In the genomic region with DNA sequence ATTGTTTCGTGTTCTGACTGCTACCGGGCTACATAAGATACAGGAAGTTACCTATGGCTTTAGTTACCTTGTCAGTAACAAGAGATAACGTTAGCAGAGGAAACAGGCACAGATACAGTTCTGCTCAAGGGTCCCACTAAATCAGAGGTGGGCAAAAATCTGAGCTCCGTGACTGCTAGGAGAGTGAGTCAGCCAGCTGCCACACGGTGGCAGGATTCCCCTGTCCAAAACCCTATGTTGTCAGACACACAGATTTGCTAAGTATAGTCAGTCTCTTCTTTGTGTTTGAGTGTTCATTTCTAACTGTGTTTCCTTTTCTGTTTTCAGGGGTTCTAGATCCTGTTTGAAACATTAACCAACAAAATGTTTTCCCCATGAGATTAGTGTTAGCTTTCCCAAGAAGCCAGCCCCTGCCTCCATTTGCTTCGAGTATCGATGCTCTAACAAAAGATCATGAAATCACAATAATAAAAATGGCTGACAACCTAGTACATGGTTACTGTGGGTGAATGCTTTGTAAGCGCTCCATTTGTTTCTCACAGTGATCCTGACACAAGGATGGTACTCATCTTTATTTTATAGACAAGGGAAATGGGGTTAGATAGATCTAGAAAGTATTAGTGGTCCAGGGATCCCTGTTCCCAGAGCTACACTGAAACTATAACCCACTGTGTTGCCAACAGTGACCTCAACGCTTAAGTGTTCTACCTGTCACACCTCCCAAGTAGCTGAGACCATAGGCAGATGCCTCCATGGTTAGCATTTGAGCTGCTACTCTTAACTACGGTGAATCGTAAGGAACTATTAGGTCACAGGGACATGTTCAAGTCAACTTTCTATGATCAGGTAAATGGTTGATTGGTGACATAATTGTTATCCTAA, we compare ENCODE assay signal across 8 mouse cellular contexts. TPM values are rescaled to one million over a fixed set of nuclear protein-coding genes. Genes with fewer than 3 reads are reported as not detected.
A peak's percentile ranks its signal among the peaks of the same experiment; 100 is the strongest.
DNase-seq lines count a peak whose midpoint lies in the region.
"Had no signal": no experiment of that assay in that cellular context is flagged by ENCODE, and none has a peak within 500 bp of the region (broad histone marks: within the 10 kb centered on the region; RNA-seq: fewer than 3 reads in every experiment).

No protein-coding gene starts in this region.

- intact Hi-C loops in heart, postnatal 14 days (cut with DNase I): loop anchor here (1.0 to 10.0 kb wide), 3 partner anchors 214 to 400 kb away; partner anchors contain the start of gene Rai14

- peak; percentile 26 for DNase-seq in urinary bladder, adult 2 months (ENCODE audit: low spot score)
- no peak for DNase-seq in urinary bladder, postnatal 10 days (ENCODE audit: low spot score)
- DNase-seq in embryo, embryonic 11.5 days (ENCODE audit: low read depth, low spot score): peak; percentile 41
- DNase-seq in heart, postnatal 14 days: peak; percentile 56 to 70
- DNase-seq in kidney, postnatal 36 days: peak; percentile 39 to 79
- peak; percentile 56 for DNase-seq in lung, postnatal 14 days
- DNase-seq in right cerebral cortex, adult 2 months (ENCODE audit: low spot score in 2 of 2): peak; percentile 58 to 72

RNA-seq across cellular contexts. Expression of gene Rad1, which starts 15.3 kb away (rescaled TPM):
- 15.4 and 20.9 TPM in 2 replicates for polyA plus RNA-seq in urinary bladder, adult 2 months (2012; rRNA removed)
- total RNA-seq in heart, postnatal 14 days (2021): 1 to 10 TPM; 7.2 to 8.5 TPM

RNA-seq across cellular contexts. Expression of gene Brix1, which starts 15.3 kb away (rescaled TPM):
- 22.9 and 24.6 TPM in 2 replicates for polyA plus RNA-seq in urinary bladder, adult 2 months (2012; rRNA removed)
- 10 to 100 TPM; 15.3 to 20.5 TPM for total RNA-seq in heart, postnatal 14 days (2021)

RNA-seq across cellular contexts. Expression of gene Dnajc21, which starts 30.8 kb away (rescaled TPM):
- 9.6 and 13.2 TPM in 2 replicates for polyA plus RNA-seq in urinary bladder, adult 2 months (2012; rRNA removed)
- 10 to 100 TPM; 23.3 to 24.4 TPM for total RNA-seq in heart, postnatal 14 days (2021)

RNA-seq across cellular contexts. Expression of gene Ttc23l, which starts 57.4 kb away (rescaled TPM):
- polyA plus RNA-seq in urinary bladder, adult 2 months (2012; rRNA removed): 0.26 and 0.34 TPM in 2 replicates
- not detected for total RNA-seq in heart, postnatal 14 days (2021)
- total RNA-seq: gastrocnemius, adult 8-10 months had no signal
